Mouse (Mus musculus): ENCODE data around the gene Ubqln1. TPM values are rescaled to one million over a fixed set of nuclear protein-coding genes. Genes with fewer than 3 reads are reported as not detected.
A peak's percentile ranks its signal among the peaks of the same experiment; 100 is the strongest.

Gene Ubqln1
- polyA plus RNA-seq, 2 experiments: 78.5 to 86.5 TPM

DNA sequence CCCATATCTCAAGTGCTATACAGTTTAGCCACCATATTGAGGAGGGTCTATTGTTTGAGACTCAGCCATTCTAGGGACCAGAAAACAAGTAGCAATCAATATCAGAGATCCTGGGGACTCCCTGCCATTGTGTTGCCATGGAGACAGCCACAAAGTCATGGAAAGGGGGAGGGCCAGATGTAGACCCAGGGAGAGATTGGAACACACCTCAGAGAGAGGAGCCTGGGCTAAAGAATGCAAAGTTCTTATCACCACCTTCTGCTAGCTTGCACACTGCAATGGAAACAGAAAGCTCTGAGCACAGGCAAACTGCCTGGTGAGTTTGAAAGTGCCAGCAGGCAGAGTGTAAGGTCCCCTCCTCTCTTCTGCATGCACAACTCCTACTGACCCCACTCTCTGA, 47.3 kb downstream of the Ubqln1 start:
- H3K4me1 ChIP-seq (ENCODE audit: control insufficient read depth, insufficient read depth, low read length): no peaks in the 10 kb centered on the region
- no peak for DNase-seq (ENCODE audit: low spot score)
- no peaks in the 10 kb centered on the region for H3K9me3 ChIP-seq (ENCODE audit: control insufficient read depth, low read length)
- H3K9ac ChIP-seq (ENCODE audit: low read depth, low read length, severe bottlenecking): no peak overlapping the region
- H3K4me2 ChIP-seq (replicated peaks; ENCODE audit: low read depth, low read length, severe bottlenecking): no peak overlapping the region
- ATAC-seq (ENCODE audit: low FRiP score, low read depth): no peak
- H3K36me3 ChIP-seq (ENCODE audit: control insufficient read depth, insufficient read depth, low read length): peaks cover 23% of the 10 kb centered on the region
- no peak overlapping the region for H3K4me3 ChIP-seq (replicated peaks; ENCODE audit: low read length)
- no peak overlapping the region for H3K27ac ChIP-seq (replicated peaks; ENCODE audit: low read depth, low read length)
- TF ChIP-seq POLR2A (IDR thresholded peaks at IDR 0.05; ENCODE audit: borderline replicate concordance, extremely low read depth, insufficient read depth, insufficient read length): no peak
- no peaks in the 10 kb centered on the region for H3K27me3 ChIP-seq (ENCODE audit: control insufficient read depth, insufficient read depth, low read length)

DNA sequence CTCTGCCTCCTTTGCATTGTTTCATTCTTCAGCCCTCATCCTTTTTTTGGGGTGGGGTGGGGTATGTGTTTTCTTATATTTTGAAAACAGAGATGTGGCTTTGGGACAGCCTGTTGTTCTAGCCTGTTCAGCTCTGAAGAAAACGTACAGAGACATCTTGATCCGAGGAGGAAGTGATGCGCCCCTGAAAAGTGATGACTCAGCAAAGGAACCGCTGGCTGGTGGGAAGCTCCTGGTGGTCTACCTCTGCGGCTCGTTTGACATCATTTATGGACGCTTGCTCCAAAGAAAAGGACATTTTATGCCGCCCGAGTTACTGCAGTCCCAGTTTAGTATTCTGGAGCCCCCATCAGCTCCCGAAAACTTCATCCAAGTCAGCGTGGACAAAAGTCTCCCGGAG, 52.1 kb downstream of the Ubqln1 start:
- Histone ChIP-seq H3K9ac (ENCODE audit: low read depth, low read length, severe bottlenecking) (no peak overlapping the region), H3K36me3 (ENCODE audit: control insufficient read depth, insufficient read depth, low read length) (peaks cover 27% of the 10 kb centered on the region), H3K4me2 (replicated peaks; ENCODE audit: low read depth, low read length, severe bottlenecking) (no peak overlapping the region), H3K27ac (replicated peaks; ENCODE audit: low read depth, low read length) (no peak overlapping the region), H3K4me3 (replicated peaks; ENCODE audit: low read length) (no peak overlapping the region), H3K27me3 (ENCODE audit: control insufficient read depth, insufficient read depth, low read length) (no peaks in the 10 kb centered on the region), H3K4me1 (ENCODE audit: control insufficient read depth, insufficient read depth, low read length) (peaks cover 1% of the 10 kb centered on the region), H3K9me3 (ENCODE audit: control insufficient read depth, low read length) (no peaks in the 10 kb centered on the region)
- no peak for DNase-seq (ENCODE audit: low spot score)
- ATAC-seq (ENCODE audit: low FRiP score, low read depth): no peak
- 93% methylated on average over 12 of the region's 12 CpGs for WGBS
- TF ChIP-seq POLR2A (IDR thresholded peaks at IDR 0.05; ENCODE audit: borderline replicate concordance, extremely low read depth, insufficient read depth, insufficient read length): no peak

DNA sequence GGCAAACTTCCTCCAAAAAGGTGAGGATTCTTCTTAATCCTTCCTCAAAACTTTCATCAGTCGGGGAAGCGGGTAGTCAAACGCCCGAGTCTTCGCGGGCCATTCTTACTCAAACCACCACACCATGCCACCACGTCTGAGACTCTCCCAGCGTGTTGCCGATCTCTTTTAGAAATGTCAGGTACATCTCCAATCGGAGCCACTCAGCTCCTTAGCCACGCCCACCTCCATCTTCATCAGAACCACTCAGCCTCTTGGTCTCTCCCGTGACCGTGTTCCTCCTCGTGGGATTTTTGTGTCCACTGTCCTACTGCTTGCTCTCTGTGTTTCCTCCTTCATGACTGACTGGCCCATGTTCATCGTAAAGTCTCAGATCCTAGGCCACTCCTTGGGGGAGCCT, 54.7 kb downstream of the Ubqln1 start:
- 97% methylated on average over 15 of the region's 15 CpGs for WGBS
- Histone ChIP-seq H3K27ac (replicated peaks; ENCODE audit: low read depth, low read length) (no peak overlapping the region), H3K4me1 (ENCODE audit: control insufficient read depth, insufficient read depth, low read length) (peaks cover 3% of the 10 kb centered on the region), H3K9ac (ENCODE audit: low read depth, low read length, severe bottlenecking) (no peak overlapping the region), H3K4me3 (replicated peaks; ENCODE audit: low read length) (no peak overlapping the region), H3K4me2 (replicated peaks; ENCODE audit: low read depth, low read length, severe bottlenecking) (no peak overlapping the region), H3K36me3 (ENCODE audit: control insufficient read depth, insufficient read depth, low read length) (peaks cover 27% of the 10 kb centered on the region), H3K9me3 (ENCODE audit: control insufficient read depth, low read length) (no peaks in the 10 kb centered on the region), H3K27me3 (ENCODE audit: control insufficient read depth, insufficient read depth, low read length) (no peaks in the 10 kb centered on the region)
- DNase-seq (ENCODE audit: low spot score) (no peak), ATAC-seq (ENCODE audit: low FRiP score, low read depth) (no peak)
- TF ChIP-seq POLR2A (IDR thresholded peaks at IDR 0.05; ENCODE audit: borderline replicate concordance, extremely low read depth, insufficient read depth, insufficient read length): no peak

DNA sequence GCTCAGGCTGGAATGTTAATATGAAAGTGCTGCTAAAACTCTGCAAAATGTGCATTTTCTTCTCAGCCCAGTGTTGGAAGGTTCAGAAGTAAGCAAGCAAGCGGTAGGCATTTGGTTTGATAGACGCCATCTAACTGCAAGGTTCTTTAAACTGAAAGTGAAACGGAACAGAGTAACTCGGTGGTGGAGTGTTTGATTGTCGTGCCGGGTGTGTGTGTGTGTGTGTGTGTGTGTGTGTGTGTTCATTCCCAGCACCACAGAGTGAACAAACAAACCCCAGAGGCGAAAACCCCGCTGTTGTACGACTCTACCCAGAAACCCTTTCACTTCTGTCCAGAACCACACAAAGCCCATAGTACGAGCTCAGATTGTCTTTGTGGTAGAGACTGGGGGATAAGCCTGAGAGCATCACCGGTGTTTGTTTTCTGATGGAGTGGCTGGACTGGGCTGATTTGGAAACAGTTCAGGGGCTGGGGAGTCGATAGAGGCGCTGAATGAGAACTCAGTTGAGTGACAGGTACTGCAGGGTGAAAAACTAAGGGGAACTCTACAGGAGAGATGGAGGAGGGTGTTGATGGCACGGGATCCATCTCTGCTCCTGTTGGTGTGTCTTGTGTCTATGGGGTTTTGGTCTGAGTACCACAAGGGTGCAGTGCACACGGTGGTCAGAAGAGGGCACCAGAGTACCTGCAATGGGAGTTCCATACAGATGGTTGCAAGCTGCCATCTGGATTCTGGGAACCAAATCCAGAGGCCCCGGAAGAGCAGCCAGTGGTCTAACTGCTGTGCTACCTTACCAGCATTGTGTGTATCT, 57.1 kb downstream of the Ubqln1 start:
- Histone ChIP-seq H3K36me3 (ENCODE audit: control insufficient read depth, insufficient read depth, low read length) (peaks cover 21% of the 10 kb centered on the region), H3K4me2 (replicated peaks; ENCODE audit: low read depth, low read length, severe bottlenecking) (peak overlapping the region; percentile 95), H3K4me1 (ENCODE audit: control insufficient read depth, insufficient read depth, low read length) (peaks cover 3% of the 10 kb centered on the region), H3K4me3 (replicated peaks; ENCODE audit: low read length) (peak overlapping the region; percentile 80), H3K9me3 (ENCODE audit: control insufficient read depth, low read length) (no peaks in the 10 kb centered on the region), H3K9ac (ENCODE audit: low read depth, low read length, severe bottlenecking) (peak overlapping the region; percentile 78), H3K27ac (replicated peaks; ENCODE audit: low read depth, low read length) (peak overlapping the region; percentile 43; the same call in 1 of the 2 replicates), H3K27me3 (ENCODE audit: control insufficient read depth, insufficient read depth, low read length) (no peaks in the 10 kb centered on the region)
- TF ChIP-seq POLR2A (IDR thresholded peaks at IDR 0.05; ENCODE audit: borderline replicate concordance, extremely low read depth, insufficient read depth, insufficient read length): no peak
- DNase-seq (ENCODE audit: low spot score) (peak; percentile 86), ATAC-seq (ENCODE audit: low FRiP score, low read depth) (peak; percentile 62; the same call in 1 of the 2 replicates)
- 10% methylated on average over 16 of the region's 16 CpGs for WGBS

DNA sequence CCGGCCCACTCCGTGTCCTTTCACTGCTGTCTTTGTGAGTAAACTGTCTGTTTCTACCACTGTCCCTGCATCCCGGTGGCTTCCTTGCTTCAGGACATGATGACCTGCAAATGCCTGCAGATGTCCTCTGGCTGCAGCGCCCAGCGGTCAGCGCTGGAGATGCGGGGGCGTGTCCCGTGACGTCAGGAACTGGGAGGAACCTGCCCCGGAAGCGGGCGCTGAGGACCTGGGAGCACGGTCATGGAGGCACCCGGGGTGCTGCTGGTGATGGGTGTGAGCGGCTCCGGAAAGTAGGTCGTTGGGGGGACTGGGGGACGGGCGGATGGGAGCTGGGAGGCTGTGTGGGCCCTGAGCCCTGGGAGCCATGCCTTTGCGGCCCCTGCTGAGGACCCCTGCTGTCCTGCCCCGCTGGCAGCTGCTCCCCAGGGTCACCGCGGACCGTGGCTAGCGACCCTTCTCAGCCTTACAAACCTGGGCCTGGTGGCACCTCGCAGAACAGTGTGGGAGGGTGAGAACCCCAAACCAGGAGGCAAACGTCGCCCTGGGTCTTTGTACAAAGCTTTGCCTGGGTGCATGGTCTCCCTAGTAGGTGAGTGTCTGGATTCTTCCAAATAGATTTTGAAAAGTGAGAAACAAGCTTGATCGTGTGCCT, 57.9 kb downstream of the Ubqln1 start, which contains the start of gene Idnk:
TSS of gene Idnk (plus strand) at position 203 of the 652 bp plus-strand sequence.
- ATAC-seq (ENCODE audit: low FRiP score, low read depth): peak; percentile 90
- 1% methylated on average over 27 of the region's 30 CpGs for WGBS

More for the DNA sequence above, 57.9 kb downstream of the Ubqln1 start, which contains the start of gene Idnk:
- H3K27ac ChIP-seq (replicated peaks; ENCODE audit: low read depth, low read length): peak within 1 kb of the TSS; percentile 55
- peak; percentile 71 for DNase-seq (ENCODE audit: low spot score)
- H3K4me2 ChIP-seq (replicated peaks; ENCODE audit: low read depth, low read length, severe bottlenecking): peak within 1 kb of the TSS; percentile 95
- peaks cover 3% of the 10 kb centered on the region for H3K4me1 ChIP-seq (ENCODE audit: control insufficient read depth, insufficient read depth, low read length)
- peak within 1 kb of the TSS; percentile 78 for H3K9ac ChIP-seq (ENCODE audit: low read depth, low read length, severe bottlenecking)
- no peaks in the 10 kb centered on the region for H3K27me3 ChIP-seq (ENCODE audit: control insufficient read depth, insufficient read depth, low read length)
- peaks cover 17% of the 10 kb centered on the region for H3K36me3 ChIP-seq (ENCODE audit: control insufficient read depth, insufficient read depth, low read length)
- peak; percentile 68; the same call in 1 of the 2 replicates for TF ChIP-seq POLR2A (IDR thresholded peaks at IDR 0.05; ENCODE audit: borderline replicate concordance, extremely low read depth, insufficient read depth, insufficient read length)
- peak within 1 kb of the TSS; percentile 80 for H3K4me3 ChIP-seq (replicated peaks; ENCODE audit: low read length)
- H3K9me3 ChIP-seq (ENCODE audit: control insufficient read depth, low read length): no peaks in the 10 kb centered on the region

All from limb, embryonic 14.5 days (tissue).